Mouse (Mus musculus) adipose tissue, adult 10 weeks (tissue): ENCODE data around the gene Rab17. TPM values are rescaled to one million over a fixed set of nuclear protein-coding genes. Genes with fewer than 3 reads are reported as not detected.

Experiments
- polyA plus RNA-seq: library from polyadenylated mRNA; stranded (reverse); fragments of 350-450 nt; fragmentation: Illumina TruSeq; extraction: RNeasy Lipid Tissue Mini Kit (QIAGEN cat#74804); gene quantifications from one replicate; pipeline ENCODE4 v1.2.3, GENCODE M21; 2014; ENCODE audit warnings: low read depth, low replicate concordance

The Rab17 gene
- polyA plus RNA-seq, result 7.7 TPM

GRCm38 (mm10) chr1:90969347-90969784, at the start of gene Rab17:
Gene Rab17 (minus strand): TSS chr1:90969661.

GRCm38 (mm10) chr1:90998268-90998890, 28.9 kb upstream of the Rab17 start, which contains the start of gene Lrrfip1:
Gene Lrrfip1 (plus strand): TSS chr1:90998737.

GRCm38 (mm10) chr1:90952808-90953207, 16.7 kb downstream of the Rab17 start, which contains the start of gene Prlh:
Gene Prlh (plus strand): TSS chr1:90953108.

DNA sequence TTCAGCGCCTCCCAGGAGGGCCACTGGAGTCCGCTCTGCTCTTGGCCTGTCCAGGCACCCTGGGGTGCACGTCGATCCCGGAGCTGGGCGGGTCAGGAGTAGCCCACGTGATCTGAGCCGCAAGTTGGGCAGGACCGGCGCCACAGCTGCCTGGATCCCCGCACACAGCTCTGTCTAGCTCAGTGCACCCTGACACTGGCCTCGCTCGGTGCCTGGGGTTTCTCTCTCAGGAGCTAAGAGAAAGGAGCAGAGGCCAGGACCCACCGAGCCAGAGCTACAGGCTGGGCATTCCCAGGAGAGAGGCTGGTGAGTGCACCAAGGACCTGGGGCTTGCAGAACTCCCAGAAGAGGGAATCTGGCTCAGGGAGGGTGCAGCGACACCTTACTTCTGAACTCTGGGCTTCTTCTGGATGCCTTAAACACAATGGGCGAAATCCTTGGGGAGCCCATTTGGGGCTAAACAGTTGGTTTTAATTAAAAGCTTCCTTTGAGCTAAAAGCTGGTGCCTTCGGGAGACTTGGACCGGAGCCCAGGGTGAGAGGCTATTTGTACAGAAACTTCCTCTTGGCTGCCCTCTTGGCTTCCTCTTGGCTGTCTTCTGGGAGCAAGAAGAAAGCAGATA, 54.4 kb downstream of the Rab17 start, which contains the start of gene Mlph:
Gene Mlph, plus strand, starts transcription at position 138 of the 622 bp plus-strand sequence.

Other genes with a start within 250 kb of the Rab17 start
- gene Col6a3, start 125.7 kb downstream of the Rab17 start, polyA plus RNA-seq, result 68.9 TPM
- 44.8 TPM for gene Mlph, start 54.6 kb downstream of the Rab17 start, polyA plus RNA-seq
- gene Prlh, start 16.6 kb downstream of the Rab17 start, polyA plus RNA-seq, result not detected
- gene Lrrfip1, start 29.1 kb upstream of the Rab17 start, polyA plus RNA-seq, result 18.1 TPM
- 0.88 TPM for gene Rbm44, start 175.4 kb upstream of the Rab17 start, polyA plus RNA-seq
- 35.0 TPM for gene Ramp1, start 210.2 kb upstream of the Rab17 start, polyA plus RNA-seq